Mouse (Mus musculus) adrenal gland (tissue): ENCODE data around the gene Cldn14.
"Not testable (repeated sequence)": the region's sequence is repeated elsewhere in the genome, so short reads cannot be mapped to it uniquely, and the experiment has no call there.

ENCODE experiments used
- intact Hi-C: fragments of 180-260 bp; cut with DNase I; formaldehyde crosslinking; loops from one replicate; pipeline ENCODE4 v1.15.1; 2025
- long read RNA-seq, 2 experiments: library from polyadenylated mRNA; unstranded; transcript quantifications; one replicate each; pipeline ENCODE4 v2.0.0; 2020; ENCODE audit warnings: borderline replicate concordance in 1 of 2; ENCODE audit not compliant: insufficient replicate concordance in 1 of 2

Cldn14 gene
- long read RNA-seq, experiment 1 = 0 reads
- long read RNA-seq, experiment 2 = 0 reads

DNA sequence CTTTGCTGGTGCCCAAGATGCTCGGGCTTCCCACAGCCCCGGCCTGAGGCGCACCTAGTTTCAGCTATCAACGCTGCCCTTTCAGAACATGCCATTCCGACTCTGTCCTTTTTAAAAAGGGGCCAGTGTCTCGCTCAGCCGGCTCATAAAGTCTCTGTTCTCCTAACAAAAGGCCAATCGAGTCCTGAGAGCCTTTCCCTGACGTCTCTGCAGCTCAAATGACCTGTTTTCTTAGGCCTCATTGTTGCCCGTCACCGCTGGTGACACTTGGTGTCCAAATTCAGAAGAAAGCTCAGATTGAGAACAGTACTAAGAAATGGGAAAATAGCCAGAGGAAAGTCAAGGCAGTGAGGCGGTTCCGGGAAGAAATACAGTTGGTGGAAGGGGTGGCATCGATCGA, at the start of gene Cldn14:
Gene Cldn14 (minus strand): TSS at position 101 of the 400 bp plus-strand sequence.
- intact Hi-C loops = no loop called here

DNA sequence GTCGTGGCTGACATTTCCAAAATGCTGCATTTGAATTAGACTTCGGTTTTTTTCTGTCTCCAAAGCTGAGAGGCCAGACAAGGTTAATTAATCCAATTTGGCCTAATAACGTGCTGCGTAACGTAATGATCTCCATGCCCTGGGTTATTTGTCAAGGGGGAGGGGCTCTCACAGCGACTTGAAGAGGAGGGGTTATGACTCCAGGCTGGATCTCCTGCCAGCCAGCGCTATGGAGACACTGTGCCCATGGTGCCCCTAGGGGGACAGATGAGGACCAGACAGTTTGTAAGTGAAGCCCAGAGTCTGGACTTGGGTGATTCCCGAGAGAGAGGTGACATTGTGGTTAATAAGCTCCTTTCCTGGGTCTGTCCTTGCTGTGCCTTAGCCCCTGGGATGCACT, 46.9 kb upstream of the Cldn14 start:
- intact Hi-C loops = no loop called here

DNA sequence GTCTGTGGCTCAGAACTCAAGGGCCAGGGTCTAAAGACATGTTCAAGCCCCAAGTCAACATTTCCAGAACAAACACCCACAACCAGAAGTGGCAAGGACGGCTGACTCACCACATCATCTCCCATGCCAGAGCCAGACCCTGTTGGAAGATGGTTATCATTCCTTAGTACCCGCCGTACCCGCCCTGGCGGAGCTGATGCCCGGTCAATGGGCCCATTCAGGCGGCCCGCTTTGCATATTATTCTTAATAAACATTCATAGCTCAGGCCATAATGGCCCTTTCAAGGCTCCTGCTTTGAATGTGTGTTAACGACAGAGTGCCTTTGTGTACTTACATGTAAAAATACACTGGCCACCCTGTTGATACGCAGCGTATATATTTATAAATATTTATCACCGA, 46.5 kb upstream of the Cldn14 start:
- intact Hi-C loops = no loop called here

DNA sequence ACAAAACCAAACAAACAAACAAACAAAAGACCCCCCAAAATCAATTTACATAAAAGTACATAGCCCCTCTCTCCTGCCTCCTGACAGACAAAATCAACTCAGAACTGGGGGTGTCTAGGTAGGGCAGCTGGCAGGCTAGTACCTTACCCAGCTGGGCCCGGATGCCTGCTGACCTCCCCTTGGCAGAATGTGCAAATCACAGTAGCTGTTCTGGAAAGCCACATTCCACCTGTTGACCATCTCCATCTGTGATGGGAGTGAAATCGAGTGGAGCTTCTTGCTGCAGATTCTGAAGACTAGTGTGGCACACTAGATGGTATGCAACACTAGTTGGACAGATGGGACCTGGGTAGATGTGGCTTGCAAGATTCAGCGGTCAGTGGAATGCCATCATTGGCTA, 41.7 kb upstream of the Cldn14 start:
- intact Hi-C loops = no loop called here

DNA sequence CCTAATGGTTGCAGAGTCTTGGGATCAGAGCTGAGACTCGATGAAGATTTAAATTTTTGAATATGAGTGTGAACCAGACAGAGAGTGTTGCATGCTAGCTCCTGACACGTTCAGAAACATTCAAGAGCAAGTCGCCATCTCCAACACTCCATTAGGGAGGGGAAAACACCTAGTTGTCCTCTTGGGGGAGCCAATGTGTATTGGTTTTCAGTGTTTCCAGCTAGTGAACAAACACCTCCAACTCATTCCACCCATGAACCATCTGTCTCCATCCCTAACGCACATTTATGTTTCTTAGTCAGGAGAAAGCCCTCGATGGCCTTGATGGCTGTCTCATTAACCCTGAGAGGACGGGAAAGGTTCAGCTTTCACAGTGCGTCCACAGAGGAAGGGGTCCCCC, 36.4 kb upstream of the Cldn14 start:
- intact Hi-C loops = no loop called here

DNA sequence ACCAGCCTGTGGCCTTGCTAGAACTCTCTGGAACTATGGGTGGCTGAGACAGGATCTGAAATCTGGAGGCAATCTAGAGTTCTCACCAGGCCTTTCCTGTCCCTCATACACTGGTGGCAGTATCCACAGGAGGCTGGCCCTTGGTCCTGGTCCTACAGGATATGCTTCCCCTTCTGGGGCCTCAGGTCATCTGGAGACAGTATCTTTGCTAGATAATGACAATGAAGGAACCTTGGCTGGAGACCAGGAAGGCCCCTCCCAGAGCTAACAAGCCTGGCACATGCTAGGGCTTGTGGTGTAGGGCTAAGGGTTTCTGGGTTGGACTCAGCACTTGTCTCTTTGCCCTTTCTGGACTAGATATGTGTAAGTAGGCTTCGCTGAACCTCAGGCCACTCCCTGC, 35.2 kb upstream of the Cldn14 start:
- intact Hi-C loops = no loop called here

DNA sequence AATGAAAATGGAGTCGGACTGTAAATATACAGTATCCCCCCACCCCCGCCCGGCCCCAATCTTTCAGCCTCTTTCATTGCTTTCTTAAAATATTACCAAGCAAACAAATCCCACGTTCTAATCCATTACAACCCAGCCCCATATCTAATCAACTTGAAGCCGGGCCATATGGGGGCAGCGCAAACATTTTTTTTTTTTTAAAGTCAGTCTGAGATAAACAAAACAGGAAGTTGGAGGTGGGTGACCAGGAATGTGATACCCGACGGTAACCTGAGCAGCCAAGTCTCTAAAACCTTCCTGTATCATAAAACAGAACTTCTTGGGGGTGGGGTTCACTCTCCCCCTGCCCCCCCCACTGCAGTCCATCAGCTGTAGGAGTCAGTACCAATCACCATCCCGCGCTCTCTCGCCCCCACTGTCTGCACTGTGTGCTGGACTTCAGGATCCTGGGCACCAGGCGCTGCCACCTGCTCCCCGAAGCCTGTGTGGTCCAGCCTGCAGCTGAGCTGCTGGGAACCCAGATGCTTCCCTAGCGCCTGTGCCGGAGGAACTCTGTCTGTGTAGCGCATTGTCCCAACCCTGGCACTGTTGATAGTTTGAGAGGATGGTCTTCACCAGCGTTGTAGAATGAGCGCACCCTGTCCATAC, 32.6 kb upstream of the Cldn14 start:
- intact Hi-C loops = no loop called here

DNA sequence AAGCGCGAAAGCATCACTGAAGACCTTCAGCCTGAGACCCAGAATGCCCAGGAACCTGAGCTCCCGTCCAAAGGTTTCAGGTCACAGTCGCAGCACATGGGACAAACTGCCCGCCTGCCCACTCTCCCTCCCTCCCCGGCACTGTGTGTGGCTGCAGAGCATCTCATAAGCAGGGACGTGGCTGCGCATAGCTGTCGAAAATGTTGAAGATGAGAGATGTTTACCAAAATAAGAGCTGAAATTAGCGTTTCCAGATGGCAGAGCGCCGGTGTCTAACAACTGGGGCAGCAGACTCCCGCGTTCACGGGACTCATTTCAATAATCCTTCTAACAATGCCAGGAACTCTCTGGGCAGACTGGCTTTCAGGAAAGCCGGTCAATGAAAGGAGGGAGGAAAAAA, 31.8 kb upstream of the Cldn14 start:
- intact Hi-C loops = no loop called here

DNA sequence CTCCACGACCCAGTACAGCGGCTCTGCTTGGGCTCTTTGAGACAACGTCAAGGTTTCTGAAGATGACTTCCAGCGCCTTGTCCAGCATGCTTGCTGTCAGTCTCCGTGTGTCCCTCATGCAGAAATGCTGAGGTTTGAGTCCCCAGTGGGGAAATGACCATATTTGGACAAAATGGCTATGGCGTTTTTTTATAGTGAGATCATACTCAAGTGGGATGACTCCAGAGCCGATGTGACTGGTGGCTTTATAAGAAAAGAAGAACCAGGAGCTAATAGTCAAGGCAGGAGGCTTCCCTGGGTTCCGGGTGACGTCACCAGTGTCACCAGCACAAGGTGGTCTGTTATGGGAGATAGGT, 30.3 kb upstream of the Cldn14 start:
- intact Hi-C loops = loop anchor here (1.0 kb wide), 1 partner anchor 220 kb away; no protein-coding TSS in a partner anchor

DNA sequence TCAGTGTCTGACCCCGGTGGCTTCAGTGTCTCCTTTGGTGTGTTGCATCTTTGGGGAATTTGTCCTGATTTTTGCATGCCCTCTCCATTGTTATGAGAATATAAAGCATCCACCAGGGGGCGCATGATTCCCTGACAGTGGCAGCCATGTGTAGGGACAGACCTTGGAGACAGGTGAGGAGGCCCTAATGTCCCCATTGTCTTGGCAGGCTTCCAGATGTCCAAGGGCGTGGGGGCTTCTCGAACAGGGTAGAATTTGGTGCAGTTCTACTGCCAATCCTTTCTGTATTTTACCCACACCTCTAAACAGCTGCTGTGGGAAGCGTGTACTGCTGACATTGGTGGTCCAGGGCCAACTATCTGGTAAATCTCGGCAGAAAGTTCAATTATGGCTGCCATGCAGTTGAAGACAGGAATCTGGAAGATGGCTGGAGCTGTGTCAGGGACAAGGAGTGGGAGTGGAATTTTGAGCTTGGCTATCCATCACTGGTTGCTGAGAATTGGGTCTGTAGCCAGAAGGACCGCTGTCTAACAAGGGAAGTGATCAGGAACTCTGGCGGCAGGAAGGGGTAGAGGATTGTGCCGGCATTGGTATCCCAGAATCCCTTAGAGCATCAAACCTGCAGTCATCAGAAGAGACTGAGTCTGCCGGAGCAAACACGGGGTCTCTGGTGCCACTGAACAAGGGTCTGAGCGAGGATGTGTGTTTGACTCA, 29.8 kb upstream of the Cldn14 start:
- intact Hi-C loops = loop anchor here (1.0 kb wide), 1 partner anchor 221 kb away; no protein-coding TSS in a partner anchor

DNA sequence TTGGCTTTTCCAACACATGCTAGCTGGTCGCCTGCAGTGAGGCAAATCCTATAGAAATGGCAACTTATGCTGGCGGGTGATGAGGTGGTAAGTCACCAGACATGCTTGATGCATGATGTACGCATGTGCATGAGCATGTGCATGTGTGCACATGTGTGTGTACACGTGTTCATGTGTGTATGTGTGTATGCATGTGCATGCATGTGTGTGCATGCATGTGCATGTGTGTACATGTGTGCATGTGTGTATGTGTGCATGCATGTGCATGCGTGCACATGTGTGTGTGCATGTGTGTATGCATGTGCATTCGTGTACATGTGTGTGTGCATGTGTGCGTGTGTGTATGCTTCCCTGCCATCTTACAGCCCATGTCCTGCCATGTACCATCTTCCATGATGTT, 28.6 kb upstream of the Cldn14 start:
- intact Hi-C loops = no loop called here

DNA sequence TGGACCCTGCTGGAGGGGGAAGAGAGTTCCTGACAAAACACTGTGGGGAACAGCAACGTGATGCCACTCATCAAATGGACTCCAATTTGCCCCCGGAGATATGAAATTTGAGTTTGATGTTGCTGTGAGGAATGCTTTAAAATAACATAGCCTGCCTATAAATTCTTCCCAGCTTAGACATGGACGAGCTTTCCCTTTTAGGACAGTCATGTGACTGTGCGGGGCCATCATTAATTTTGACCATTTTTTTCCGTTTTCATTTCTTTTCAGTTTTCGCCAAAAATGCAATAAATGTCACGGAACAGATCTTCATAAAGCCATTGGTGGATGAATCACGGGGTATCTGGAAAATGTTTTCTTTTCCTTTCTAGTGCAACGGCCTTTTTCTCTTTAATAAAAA, 25.5 kb upstream of the Cldn14 start:
- intact Hi-C loops = no loop called here

DNA sequence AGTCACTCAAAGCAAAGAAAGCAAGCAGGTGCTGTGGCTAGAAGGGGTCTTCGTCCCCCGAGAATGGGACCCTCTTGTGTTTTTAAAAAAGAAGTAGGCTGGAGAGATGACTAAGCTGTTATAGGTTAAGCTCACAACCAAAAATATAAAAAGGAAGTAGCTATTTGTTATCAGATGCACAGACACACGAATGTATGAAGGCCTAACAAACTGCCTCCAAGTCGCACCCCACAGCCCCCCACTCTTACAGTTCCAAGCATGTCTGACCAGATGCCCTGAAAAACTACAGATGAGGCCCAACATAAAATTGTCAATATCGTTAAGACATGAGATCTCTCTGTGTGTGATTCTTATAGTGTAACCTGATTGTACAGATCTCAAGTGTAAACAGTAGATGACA, 23.6 kb upstream of the Cldn14 start:
- intact Hi-C loops = no loop called here

DNA sequence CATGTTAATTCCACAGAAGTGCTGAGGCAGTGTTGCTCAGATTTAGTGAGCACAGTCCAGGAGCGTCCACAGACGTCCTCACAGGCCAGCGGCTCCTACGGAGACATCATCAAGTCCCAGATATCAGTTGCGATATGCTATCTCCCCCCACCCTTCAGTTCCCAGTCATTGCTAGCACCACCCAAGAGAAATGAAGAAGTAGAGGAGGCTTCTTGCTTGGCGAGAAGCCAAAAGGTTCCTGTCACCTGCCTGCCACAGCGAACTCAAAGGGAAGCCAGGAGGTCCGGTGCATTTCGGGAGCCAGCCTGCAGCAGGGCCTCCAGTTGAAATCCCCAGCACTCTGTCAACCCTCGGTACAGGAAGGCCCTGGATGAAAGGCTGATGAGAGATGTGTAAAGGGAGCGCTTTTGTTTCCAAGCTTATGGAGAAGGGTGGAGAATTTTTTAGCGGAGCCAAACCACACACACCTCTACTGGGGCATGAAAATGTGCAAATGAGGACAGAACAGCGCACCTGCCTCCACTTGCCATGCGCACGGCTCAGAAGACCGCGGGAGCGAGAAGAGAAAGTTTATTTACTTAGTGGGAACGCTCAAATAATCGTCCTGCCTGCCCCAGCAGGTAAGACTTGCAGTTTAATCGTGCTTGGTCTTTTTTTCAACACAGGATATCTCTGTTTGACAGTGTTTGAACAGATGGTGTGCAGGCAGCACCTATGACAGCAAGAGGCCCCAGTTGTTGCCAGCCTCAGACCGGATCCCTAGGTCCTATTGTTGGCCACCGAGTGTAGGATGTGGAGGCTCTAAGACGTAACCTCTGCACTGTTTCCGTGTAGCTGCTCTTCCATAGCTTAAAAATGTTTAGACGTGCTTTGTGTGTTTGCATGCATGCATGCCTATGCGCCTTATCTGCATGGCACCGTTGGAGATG, 15.0 kb upstream of the Cldn14 start:
- intact Hi-C loops = no loop called here

DNA sequence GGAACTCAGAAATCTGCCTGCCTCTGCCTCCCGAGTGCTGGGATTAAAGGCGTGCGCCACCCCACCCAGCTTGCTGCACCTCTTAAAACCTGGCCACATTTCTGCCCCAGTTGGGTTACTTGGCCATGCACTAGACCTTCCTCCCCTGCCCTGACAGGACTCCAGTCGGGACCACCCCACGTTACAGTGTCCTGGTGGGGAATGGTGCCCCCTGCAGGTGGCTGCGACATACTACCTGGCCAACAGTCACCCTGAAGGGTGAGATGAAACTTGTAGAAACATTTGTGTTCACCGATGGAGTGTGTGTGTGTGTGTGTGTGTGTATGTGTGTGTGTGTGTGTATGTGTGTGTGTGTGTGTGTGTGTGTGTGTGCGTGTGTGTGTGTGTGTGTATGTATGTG, 11.1 kb upstream of the Cldn14 start:
- intact Hi-C loops = not testable (repeated sequence)

DNA sequence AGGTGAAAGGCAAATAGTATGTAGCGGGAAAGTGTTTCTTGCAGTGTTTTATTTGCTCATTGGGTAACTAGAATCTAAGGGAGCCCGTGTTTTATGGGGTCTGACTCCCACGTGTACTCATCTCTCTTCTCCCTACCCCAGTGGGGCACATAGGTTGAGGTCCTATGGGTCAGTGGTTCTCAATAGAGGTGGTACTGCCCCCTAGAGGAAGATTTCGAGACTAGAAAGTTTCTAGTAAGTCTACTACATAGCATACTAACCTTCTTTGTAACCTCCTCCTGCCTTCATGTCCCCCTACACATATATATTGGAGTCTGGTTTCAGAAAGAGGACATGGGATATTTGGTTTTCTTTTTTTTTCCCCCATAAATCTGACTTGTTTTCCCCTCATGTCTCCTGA, 9.3 kb upstream of the Cldn14 start:
- intact Hi-C loops = no loop called here

DNA sequence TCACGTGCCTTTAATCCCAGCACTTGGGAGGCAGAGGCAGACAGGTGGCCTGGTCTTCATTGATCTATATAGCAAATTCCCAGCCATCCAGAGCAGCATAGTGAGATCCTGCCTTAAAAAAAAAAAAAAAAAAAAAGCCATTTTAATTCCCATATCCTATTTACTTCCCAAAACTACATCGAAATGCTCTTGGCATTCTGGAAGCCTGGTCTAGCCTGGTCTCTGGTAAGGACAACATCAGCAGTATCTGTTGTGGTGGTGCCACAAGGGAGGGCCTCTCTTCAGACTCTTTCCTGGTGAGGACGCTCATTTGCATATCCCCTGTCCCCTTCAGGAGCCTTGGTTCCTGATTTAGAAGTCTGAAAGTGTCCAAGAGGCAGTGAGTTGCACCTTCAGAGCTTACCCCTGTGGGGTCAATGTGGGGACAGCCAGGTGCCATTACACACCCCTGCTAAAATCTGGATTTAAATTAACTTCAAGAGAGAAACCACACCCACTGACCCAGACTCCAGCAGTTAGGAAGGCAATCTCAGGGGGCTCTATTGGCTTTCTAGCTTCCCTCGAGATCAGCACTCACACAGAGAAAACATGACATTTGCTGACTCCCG, 6.0 kb upstream of the Cldn14 start:
- intact Hi-C loops = no loop called here

DNA sequence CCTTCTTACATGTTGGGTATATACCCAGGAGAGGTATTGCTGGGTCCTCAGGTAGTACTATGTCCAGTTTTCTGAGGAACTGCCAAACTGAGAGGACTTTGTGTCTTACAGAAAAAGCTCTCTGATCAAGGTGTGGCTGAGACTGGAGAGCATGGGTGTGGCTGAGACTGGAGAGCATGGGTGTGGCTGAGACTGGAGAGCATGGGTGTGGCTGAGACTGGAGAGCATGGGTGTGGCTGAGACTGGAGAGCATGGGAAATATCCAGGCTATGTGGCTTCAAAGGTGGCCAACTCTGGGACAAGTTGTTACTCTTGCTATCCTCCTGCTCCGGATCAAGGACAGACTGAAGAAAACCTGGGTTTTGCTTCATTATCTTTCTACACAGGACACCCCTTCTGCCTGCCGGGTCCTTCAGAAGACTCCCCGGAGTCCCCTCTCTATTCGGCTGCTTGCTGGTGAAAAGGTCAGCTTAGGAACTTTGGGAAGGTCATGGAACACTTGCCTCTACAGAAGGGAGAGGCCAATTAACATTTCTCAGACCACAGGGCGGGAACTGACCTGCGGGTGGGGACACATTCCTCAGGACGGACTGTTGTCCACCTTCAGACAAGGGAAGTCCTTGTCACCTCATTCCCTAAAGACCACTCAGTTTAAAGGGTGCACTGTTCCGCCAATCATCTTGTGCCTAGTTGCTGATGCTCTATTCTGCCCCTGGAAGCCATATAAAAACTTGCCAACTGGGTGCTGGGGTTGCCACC, 4.9 kb upstream of the Cldn14 start:
- intact Hi-C loops = not testable (repeated sequence)

DNA sequence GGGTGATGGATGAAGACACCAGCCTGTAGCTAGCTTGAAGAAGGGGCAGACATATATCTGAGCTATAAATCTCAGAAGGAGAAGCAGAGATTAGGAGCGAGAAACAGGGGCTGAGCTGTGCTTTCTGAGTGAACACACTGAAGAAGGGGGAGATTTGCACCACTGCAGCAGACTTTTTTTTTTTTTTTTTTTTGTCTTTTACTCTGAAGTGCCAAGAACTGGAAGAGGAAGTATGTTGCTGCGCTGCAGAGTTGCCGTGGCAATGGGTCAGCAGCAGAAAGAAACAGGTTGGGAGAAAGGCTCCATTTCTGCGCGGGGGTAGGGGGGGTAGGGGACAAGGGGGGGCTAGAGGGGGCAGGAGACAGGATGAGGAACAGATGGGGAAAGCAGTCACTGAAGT, 2.6 kb upstream of the Cldn14 start:
- intact Hi-C loops = no loop called here

DNA sequence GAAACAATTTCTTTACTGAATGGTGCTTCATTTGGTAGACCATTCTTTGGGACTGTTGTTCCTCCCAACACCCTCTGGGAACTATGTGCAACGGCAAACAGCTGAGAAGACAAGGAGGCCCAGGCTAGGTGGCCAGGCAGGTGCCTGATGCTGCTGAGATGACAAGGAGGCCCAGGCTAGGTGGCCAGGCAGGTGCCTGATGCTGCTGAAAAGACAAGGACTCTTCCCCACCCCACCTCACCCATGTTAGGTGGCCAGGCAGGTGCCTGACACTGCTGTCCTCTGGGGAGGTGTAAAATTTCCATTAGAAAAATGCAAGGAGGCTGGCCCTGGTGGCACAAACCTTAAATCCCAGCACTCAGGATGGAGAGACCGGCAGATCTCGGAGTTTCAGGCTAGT, 2.0 kb upstream of the Cldn14 start:
- intact Hi-C loops = no loop called here

DNA sequence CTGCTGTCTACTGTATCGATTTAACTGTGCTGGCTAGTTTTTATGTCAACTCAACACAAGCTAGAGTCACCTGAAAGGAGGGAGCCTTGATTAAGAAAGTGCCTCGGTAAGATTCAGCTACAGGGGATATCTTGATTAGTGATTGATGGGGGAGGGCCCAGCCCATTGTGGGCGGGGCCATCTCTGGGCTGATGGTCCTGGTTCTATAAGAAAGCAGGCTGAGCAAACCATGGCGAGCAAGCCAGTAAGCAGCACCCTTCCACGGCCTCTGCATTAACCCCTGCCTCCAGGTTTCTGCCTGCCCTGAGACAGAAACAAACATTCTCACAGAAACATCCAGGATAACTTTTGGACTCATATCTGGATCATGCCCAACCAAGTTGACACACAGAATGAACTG, 1.5 kb upstream of the Cldn14 start:
- intact Hi-C loops = no loop called here
